Mouse (Mus musculus): ENCODE results near the gene Snu13.

DNA sequence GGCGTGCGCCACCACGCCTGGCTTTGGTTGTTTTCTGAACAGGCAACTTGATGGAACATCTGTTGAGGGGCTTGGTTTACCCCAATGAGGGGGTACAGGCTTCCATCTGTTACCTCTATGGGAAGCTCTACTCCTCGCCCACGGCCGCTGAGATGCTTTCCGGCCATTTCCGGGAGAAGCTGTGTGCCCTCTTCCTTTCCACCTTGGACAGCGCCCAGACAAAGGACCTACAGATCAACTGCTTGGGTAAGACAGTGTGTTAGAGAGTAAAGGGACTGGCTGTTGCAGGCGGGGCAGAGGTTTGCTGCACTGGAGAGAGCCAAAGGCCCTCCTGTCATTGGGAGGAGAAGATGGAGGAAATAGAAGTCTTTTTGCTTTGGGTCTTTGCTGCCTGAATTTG lies 32.5 kb upstream of the Snu13 start:
- TF ChIP-seq CTCF (IDR thresholded peaks at IDR 0.05; ENCODE audit: borderline replicate concordance, control insufficient read depth, extremely low read depth, insufficient read depth, low read length, poor library complexity) (no peak), POLR2A (IDR thresholded peaks at IDR 0.05; ENCODE audit: control insufficient read depth, extremely low read depth, insufficient read depth, low read length, poor library complexity) (no peak)
